ENCODE assay signal across 8 mouse cellular contexts in the genomic region with DNA sequence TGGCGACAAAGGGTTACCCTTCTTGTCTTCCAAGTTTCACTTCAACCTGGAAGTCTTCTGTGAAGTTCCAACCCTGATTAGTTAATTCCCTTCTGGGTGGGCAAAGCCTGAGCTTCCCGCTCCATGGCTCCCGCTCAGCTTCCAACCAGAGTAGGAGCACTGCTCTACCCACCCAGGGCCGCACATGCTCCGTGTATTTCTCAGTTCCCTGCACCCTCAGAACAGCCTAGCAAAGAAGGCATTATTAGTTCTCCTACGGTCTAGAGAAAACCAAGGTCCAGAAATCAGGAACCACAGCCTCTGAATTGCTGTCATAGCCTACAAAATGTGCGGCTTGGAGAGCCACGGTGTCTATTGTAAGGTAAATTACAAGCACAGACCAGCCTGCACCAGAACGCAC. TPM values are rescaled to one million over a fixed set of nuclear protein-coding genes. Genes with fewer than 3 reads are reported as not detected.
DNase-seq lines count a peak whose midpoint lies in the region; ATAC-seq and TF ChIP-seq lines count a peak whose summit lies in the region.

No protein-coding gene starts in this region.

- H3K36me3 ChIP-seq in heart, embryonic 16.5 days (ENCODE audit: control insufficient read depth, insufficient read depth), result no peaks in the 10 kb centered on the region
- no peaks in the 10 kb centered on the region for H3K36me3 ChIP-seq in macrophage (ENCODE audit: inconsistent target)

- DNase-seq in cerebellum, adult 2 months, result no peak
- DNase-seq in cerebellum, postnatal 36 days, result no peak
- DNase-seq in lung, adult 2 months, result no peak
- no peak for DNase-seq in lung, postnatal 14 days
- no peak for DNase-seq in adrenal gland, postnatal 10 days

- no peaks in the 10 kb centered on the region for H3K27me3 ChIP-seq in cerebellum, adult 2 months (ENCODE audit: control insufficient read depth, insufficient read depth, low read length)
- H3K27me3 ChIP-seq in heart, embryonic 16.5 days (ENCODE audit: control insufficient read depth, insufficient read depth, low read length), result no peaks in the 10 kb centered on the region

- peak overlapping the region; percentile 70 for H3K27ac ChIP-seq in cerebellum, adult 2 months (ENCODE audit: insufficient read depth, low read length)
- peak overlapping the region; percentile 84 for H3K27ac ChIP-seq in heart, embryonic 16.5 days (ENCODE audit: low read length)
- peak overlapping the region; percentile 62 for H3K27ac ChIP-seq in macrophage

- peak overlapping the region; percentile 81 for H3K4me2 ChIP-seq in heart, embryonic 16.5 days (ENCODE audit: low read depth, low read length)

- peaks cover 20% of the 10 kb centered on the region for H3K79me2 ChIP-seq in macrophage (ENCODE audit: inconsistent target)

- 3% methylated on average over 9 of the region's 9 CpGs for WGBS in cerebellum, adult 2 months
- WGBS in lung, adult 2 months, result 13% methylated on average over 9 of the region's 9 CpGs
- WGBS in heart, embryonic 16.5 days, result 6% methylated on average over 9 of the region's 9 CpGs
- 22% methylated on average over 9 of the region's 9 CpGs for WGBS in macrophage (ENCODE audit: missing documents)

- TF ChIP-seq CTCF in cerebellum, adult 2 months (IDR thresholded peaks at IDR 0.05; ENCODE audit: borderline replicate concordance, insufficient read depth, low read depth, low read length), result no peak
- TF ChIP-seq CTCF in lung, adult 2 months (IDR thresholded peaks at IDR 0.05; ENCODE audit: insufficient read depth, low read length), result no peak

- peaks cover 27% of the 10 kb centered on the region for H3K4me1 ChIP-seq in cerebellum, adult 2 months (ENCODE audit: control insufficient read depth, insufficient read depth, low read length)
- no peaks in the 10 kb centered on the region for H3K4me1 ChIP-seq in lung, adult 2 months (ENCODE audit: control insufficient read depth, insufficient read depth, low read length)
- peaks cover 22% of the 10 kb centered on the region for H3K4me1 ChIP-seq in heart, embryonic 16.5 days (ENCODE audit: control insufficient read depth, insufficient read depth, low read length)

- TF ChIP-seq POLR2A in cerebellum, adult 2 months (IDR thresholded peaks at IDR 0.05; ENCODE audit: borderline replicate concordance, insufficient read depth, low read length), result no peak
- TF ChIP-seq POLR2A in lung, adult 2 months (IDR thresholded peaks at IDR 0.05; ENCODE audit: borderline replicate concordance, extremely low read depth, low read depth, low read length), result no peak

- peak overlapping the region; percentile 72 for H3K9ac ChIP-seq in heart, embryonic 16.5 days (ENCODE audit: low read length)

- H3K9me3 ChIP-seq in heart, embryonic 16.5 days (replicated peaks; ENCODE audit: control insufficient read depth, low read length), result no peaks in the 10 kb centered on the region

- peak overlapping the region; percentile 71 for H3K4me3 ChIP-seq in cerebellum, adult 2 months (replicated peaks; ENCODE audit: insufficient read depth, low read depth, low read length)
- peak overlapping the region; percentile 66 for H3K4me3 ChIP-seq in lung, adult 2 months (replicated peaks; ENCODE audit: extremely low read depth, low read depth, low read length)
- peak overlapping the region; percentile 60 for H3K4me3 ChIP-seq in heart, embryonic 16.5 days (ENCODE audit: low read length)
- peak overlapping the region; percentile 46 for H3K4me3 ChIP-seq in macrophage (ENCODE audit: inconsistent target)

- peak; percentile 39; the same call in 1 of the 2 replicates for ATAC-seq in heart, embryonic 16.5 days (replicated peaks; ENCODE audit: extremely low read depth, insufficient read depth, low FRiP score)
- ATAC-seq in monocyte, adult 5-6 weeks (replicated peaks; ENCODE audit: insufficient number of reproducible peaks, low FRiP score, low TSS enrichment, poor library complexity, severe bottlenecking), result no peak

RNA-seq across cellular contexts. Expression of a gene that starts 6.6 kb away (rescaled TPM):
- polyA plus RNA-seq in cerebellum, adult 2 months (2012; rRNA removed), result not detected in 2 replicates
- polyA plus RNA-seq in lung, adult 2 months (2012; rRNA removed), result not detected in 2 replicates
- 4.1 TPM in 1 of 2 replicates, not detected in the other for polyA plus RNA-seq in heart, embryonic 16.5 days (2015; fragmentation: Nextera tagmentation; extraction: Ambion mirVana)
- not detected for total RNA-seq in macrophage (2018; cell fraction: chromatin; rRNA removed)
- total RNA-seq in macrophage (2018; cell fraction: cytosol; rRNA removed), result not detected
- not detected for total RNA-seq in macrophage (2018; cell fraction: nucleus; rRNA removed)
- not detected in 3 replicates for polyA plus RNA-seq in macrophage (2018)
- total RNA-seq in adrenal gland, postnatal 10 days (2021), result 1 to 10 TPM; 3.7 to 4.1 TPM
- not detected in 3 replicates for total RNA-seq in monocyte, adult 5-6 weeks (2017)

RNA-seq across cellular contexts. Expression of a gene that starts 6.8 kb away (rescaled TPM):
- 130 and 149 TPM in 2 replicates for polyA plus RNA-seq in cerebellum, adult 2 months (2012; rRNA removed)
- 9.9 and 13.1 TPM in 2 replicates for polyA plus RNA-seq in lung, adult 2 months (2012; rRNA removed)
- polyA plus RNA-seq in heart, embryonic 16.5 days (2015; fragmentation: Nextera tagmentation; extraction: Ambion mirVana), result 10.3 and 11.3 TPM in 2 replicates
- 10 to 100 TPM in 17 of 26 experiments, 1 to 10 TPM in 9; 1.8 to 34.0 (median 13.6) TPM for total RNA-seq in macrophage (2018; cell fraction: chromatin; rRNA removed)
- 1 to 10 TPM; 1.7 to 7.0 (median 5.0) TPM for total RNA-seq in macrophage (2018; cell fraction: cytosol; rRNA removed)
- 10 to 100 TPM in 11 of 26 experiments, 1 to 10 TPM in 15; 2.0 to 26.8 (median 9.3) TPM for total RNA-seq in macrophage (2018; cell fraction: nucleus; rRNA removed)
- polyA plus RNA-seq in macrophage (2018), result 4.7 to 7.1 TPM (median 5.2 TPM) in 3 replicates
- total RNA-seq in adrenal gland, postnatal 10 days (2021), result 10 to 100 TPM in 1 of 2 experiments, 1 to 10 TPM in 1; 7.7 to 11.2 TPM
- total RNA-seq in monocyte, adult 5-6 weeks (2017), result 0.32 to 1.2 TPM (median 0.97 TPM) in 3 replicates

RNA-seq across cellular contexts. Expression of a gene that starts 7.9 kb away (rescaled TPM):
- 121 and 131 TPM in 2 replicates for polyA plus RNA-seq in cerebellum, adult 2 months (2012; rRNA removed)
- polyA plus RNA-seq in lung, adult 2 months (2012; rRNA removed), result 51.7 and 61.1 TPM in 2 replicates
- 88.1 and 95.1 TPM in 2 replicates for polyA plus RNA-seq in heart, embryonic 16.5 days (2015; fragmentation: Nextera tagmentation; extraction: Ambion mirVana)
- 100 to 1,000 TPM in 6 of 26 experiments, 10 to 100 TPM in 20; 28.2 to 117 (median 78.1) TPM for total RNA-seq in macrophage (2018; cell fraction: chromatin; rRNA removed)
- 10 to 100 TPM; 16.6 to 35.0 (median 25.0) TPM for total RNA-seq in macrophage (2018; cell fraction: cytosol; rRNA removed)
- 10 to 100 TPM; 32.4 to 69.6 (median 49.7) TPM for total RNA-seq in macrophage (2018; cell fraction: nucleus; rRNA removed)
- polyA plus RNA-seq in macrophage (2018), result 12.9 to 30.0 TPM (median 24.7 TPM) in 3 replicates
- total RNA-seq in adrenal gland, postnatal 10 days (2021), result 10 to 100 TPM; 36.0 to 43.1 TPM
- 16.2 to 27.3 TPM (median 20.8 TPM) in 3 replicates for total RNA-seq in monocyte, adult 5-6 weeks (2017)

RNA-seq across cellular contexts. Expression of a gene that starts 14.6 kb away (rescaled TPM):
- 8.5 and 10.4 TPM in 2 replicates for polyA plus RNA-seq in cerebellum, adult 2 months (2012; rRNA removed)
- 8.8 and 11.0 TPM in 2 replicates for polyA plus RNA-seq in lung, adult 2 months (2012; rRNA removed)
- polyA plus RNA-seq in heart, embryonic 16.5 days (2015; fragmentation: Nextera tagmentation; extraction: Ambion mirVana), result 2.1 and 2.6 TPM in 2 replicates
- 10 to 100 TPM in 21 of 26 experiments, 1 to 10 TPM in 5; 2.7 to 23.6 (median 14.7) TPM for total RNA-seq in macrophage (2018; cell fraction: chromatin; rRNA removed)
- 1 to 10 TPM in 4 of 26 experiments, under 1 TPM in 13, not detected in 9; 0.22 to 1.8 (median 0.51) TPM for total RNA-seq in macrophage (2018; cell fraction: cytosol; rRNA removed)
- 10 to 100 TPM in 16 of 26 experiments, 1 to 10 TPM in 10; 2.9 to 26.2 (median 12.6) TPM for total RNA-seq in macrophage (2018; cell fraction: nucleus; rRNA removed)
- polyA plus RNA-seq in macrophage (2018), result 0.41 to 1.8 TPM (median 1.0 TPM) in 3 replicates
- total RNA-seq in adrenal gland, postnatal 10 days (2021), result 1 to 10 TPM; 2.5 to 5.9 TPM
- 2.3 to 5.9 TPM in 2 of 3 replicates, not detected in the other for total RNA-seq in monocyte, adult 5-6 weeks (2017)

RNA-seq across cellular contexts. Expression of a gene that starts 39.8 kb away (rescaled TPM):
- polyA plus RNA-seq in cerebellum, adult 2 months (2012; rRNA removed), result 539 and 562 TPM in 2 replicates
- polyA plus RNA-seq in lung, adult 2 months (2012; rRNA removed), result 378 and 395 TPM in 2 replicates
- polyA plus RNA-seq in heart, embryonic 16.5 days (2015; fragmentation: Nextera tagmentation; extraction: Ambion mirVana), result 136 and 140 TPM in 2 replicates
- 100 to 1,000 TPM; 282 to 698 (median 421) TPM for total RNA-seq in macrophage (2018; cell fraction: chromatin; rRNA removed)
- total RNA-seq in macrophage (2018; cell fraction: cytosol; rRNA removed), result 100 to 1,000 TPM; 519 to 726 (median 593) TPM
- total RNA-seq in macrophage (2018; cell fraction: nucleus; rRNA removed), result 100 to 1,000 TPM; 274 to 476 (median 355) TPM
- polyA plus RNA-seq in macrophage (2018), result 469 to 548 TPM (median 534 TPM) in 3 replicates
- 100 to 1,000 TPM; 703 to 724 TPM for total RNA-seq in adrenal gland, postnatal 10 days (2021)
- total RNA-seq in monocyte, adult 5-6 weeks (2017), result 106 to 183 TPM (median 119 TPM) in 3 replicates
